Mouse (Mus musculus) hindbrain, postnatal 0 days (tissue): ENCODE measurements around the gene Dmwd. TPM values are rescaled to one million over a fixed set of nuclear protein-coding genes. Genes with fewer than 3 reads are reported as not detected.

Experiments used
- ATAC-seq: fragments of 200-750 bp; cut with Nextera tagmentation; 2 replicates; pipeline ENCODE4 v1.8.0; 2017; ENCODE audit warnings: mild to moderate bottlenecking, moderate TSS enrichment, moderate library complexity
- DNase-seq: peaks from one replicate; pipeline ENCODE4 v3.0.0-alpha.2; 2015; ENCODE audit warnings: low spot score
- H3K27ac ChIP-seq: fragments of 300-500 bp; sonication (generic); 2 replicates; pipeline ENCODE4 v1.5.1; 2014; ENCODE audit warnings: mild to moderate bottlenecking
- H3K27me3 ChIP-seq: fragments of 300-500 bp; sonication (generic); 2 replicates; pipeline ENCODE4 v1.6.1; 2014; ENCODE audit warnings: low read length, mixed read lengths; ENCODE audit not compliant: insufficient read depth
- H3K36me3 ChIP-seq: fragments of 300-500 bp; sonication (generic); 2 replicates; pipeline ENCODE4 v1.6.1; 2014; ENCODE audit warnings: low read length, mixed read lengths; ENCODE audit not compliant: insufficient read depth
- H3K4me1 ChIP-seq: fragments of 300-500 bp; sonication (generic); 2 replicates; pipeline ENCODE4 v1.6.1; 2014; ENCODE audit warnings: antibody characterized with exemption, low read length, mixed read lengths; ENCODE audit not compliant: insufficient read depth
- H3K4me2 ChIP-seq: fragments of 300-500 bp; sonication (generic); 2 replicates; pipeline ENCODE4 v1.6.1; 2014; ENCODE audit warnings: low read depth, mild to moderate bottlenecking, low read length, moderate library complexity, mixed read lengths
- H3K4me3 ChIP-seq: fragments of 300-500 bp; sonication (generic); 2 replicates; pipeline ENCODE4 v1.5.1; 2014; ENCODE audit warnings: low read length
- H3K9ac ChIP-seq: fragments of 300-500 bp; sonication (generic); replicated peaks from 2 replicates; pipeline ENCODE4 v1.6.1; 2014; ENCODE audit warnings: mild to moderate bottlenecking, low read length, moderate library complexity, mixed read lengths
- H3K9me3 ChIP-seq: fragments of 300-500 bp; sonication (generic); 2 replicates; pipeline ENCODE4 v1.6.1; 2016; ENCODE audit warnings: low read length, mixed read lengths
- CTCF ChIP-seq: IDR thresholded peaks from 2 replicates; pipeline ENCODE4 v1.5.1; 2016; ENCODE audit warnings: antibody characterized with exemption, control low read depth, low read depth
- WGBS: fragments of 180-500 bp; shearing (Covaris S2); extraction: QIAGEN DNeasy Blood & Tissue Kit; methylation state at CpG from one replicate; pipeline ENCODE4 v1.1.7; 2014; 5-methylcytosine and 5-hydroxymethylcytosine counted together
- polyA plus RNA-seq: library from polyadenylated mRNA; unstranded; fragments of >200 nt; fragmentation: Nextera tagmentation; extraction: Ambion mirVana; gene quantifications from 2 replicates; pipeline ENCODE4 v1.2.1, GENCODE M21; 2015
- total RNA-seq: library from RNA; depleted of rRNA; stranded (reverse); fragments of >200 nt; gene quantifications from 2 replicates; pipeline ENCODE4 v1.2.3, GENCODE M21; 2014

The Dmwd gene
- total and polyA plus RNA-seq, 2 experiments from 2014 or later: 30.9 to 151 TPM

- Histone ChIP-seq H3K9me3 (no peaks in the 10 kb centered on the region), H3K4me1 (0 out of 2 replicates have a peak, but pooled peaks cover 4% of the 10 kb centered on the region), H3K9ac (no peak overlapping the region)
Observed at GRCm38 (mm10) chr7:19093174-19093521, 17.1 kb downstream of the Dmwd start.

DNA sequence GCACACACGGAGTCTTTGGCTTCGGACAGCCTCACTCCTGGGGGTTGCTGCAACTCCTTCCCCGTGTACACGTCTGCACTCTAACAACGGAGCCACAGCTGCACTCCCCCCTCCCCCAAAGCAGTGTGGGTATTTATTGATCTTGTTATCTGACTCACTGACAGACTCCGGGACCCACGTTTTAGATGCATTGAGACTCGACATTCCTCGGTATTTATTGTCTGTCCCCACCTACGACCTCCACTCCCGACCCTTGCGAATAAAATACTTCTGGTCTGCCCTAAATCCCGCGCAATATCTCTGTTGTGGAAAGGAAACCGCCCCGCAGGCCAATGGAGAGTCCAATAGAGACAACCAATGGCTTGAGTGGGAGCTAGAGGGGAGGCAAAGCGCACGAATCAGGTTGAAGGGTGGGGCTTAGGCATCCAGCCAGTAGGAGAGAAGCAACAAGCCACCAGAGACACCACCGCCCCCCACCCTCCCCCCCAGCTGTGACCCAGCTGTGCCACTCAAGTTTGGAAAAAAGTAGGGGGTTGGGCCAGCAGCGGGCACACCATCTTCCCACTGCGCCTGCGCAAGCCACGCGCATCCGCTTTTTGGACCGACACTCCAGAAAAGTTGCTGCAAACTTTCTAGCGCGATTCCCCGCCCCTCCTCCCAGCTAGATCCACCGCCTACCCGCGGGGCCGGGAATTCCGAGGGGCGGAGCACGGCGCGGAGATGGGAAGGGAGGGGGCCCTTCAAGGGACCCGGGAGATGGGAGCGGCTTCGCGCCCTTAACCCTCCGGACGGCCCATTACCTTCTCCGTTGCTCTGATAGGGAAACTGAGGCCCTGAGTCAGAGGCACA, 17.7 kb downstream of the Dmwd start:
- Histone ChIP-seq H3K4me2 (peak overlapping the region; percentile 94), H3K9ac (peak overlapping the region; percentile 53), H3K4me1 (0 out of 2 replicates have a peak, but pooled peaks cover 4% of the 10 kb centered on the region), H3K36me3 (peaks cover 10% of the 10 kb centered on the region), H3K27me3 (peaks cover 5% of the 10 kb centered on the region; the same call in 1 of the 2 replicates), H3K27ac (peak overlapping the region; percentile 86), H3K4me3 (peak overlapping the region; percentile 49), H3K9me3 (no peaks in the 10 kb centered on the region)
- no peak; the same call in 1 of the 2 replicates for TF ChIP-seq CTCF
- WGBS: 2% methylated on average over 43 of the region's 45 CpGs
- peak; percentile 82 for ATAC-seq
- peak; percentile 93 for DNase-seq

More at GRCm38 (mm10) chr7:19093174-19093521, 17.1 kb downstream of the Dmwd start:
- H3K27ac ChIP-seq: peak overlapping the region; percentile 86; the same call in 1 of the 2 replicates
- 10% methylated on average over 13 of the region's 15 CpGs for WGBS
- H3K27me3 ChIP-seq: peaks cover 5% of the 10 kb centered on the region; the same call in 1 of the 2 replicates
- peak; percentile 84 for TF ChIP-seq CTCF
- peak overlapping the region; percentile 49 for H3K4me3 ChIP-seq
- peak; percentile 78 for DNase-seq
- ATAC-seq: peak; percentile 57
- peak overlapping the region; percentile 94 for H3K4me2 ChIP-seq
- H3K36me3 ChIP-seq: peaks cover 10% of the 10 kb centered on the region

DNA sequence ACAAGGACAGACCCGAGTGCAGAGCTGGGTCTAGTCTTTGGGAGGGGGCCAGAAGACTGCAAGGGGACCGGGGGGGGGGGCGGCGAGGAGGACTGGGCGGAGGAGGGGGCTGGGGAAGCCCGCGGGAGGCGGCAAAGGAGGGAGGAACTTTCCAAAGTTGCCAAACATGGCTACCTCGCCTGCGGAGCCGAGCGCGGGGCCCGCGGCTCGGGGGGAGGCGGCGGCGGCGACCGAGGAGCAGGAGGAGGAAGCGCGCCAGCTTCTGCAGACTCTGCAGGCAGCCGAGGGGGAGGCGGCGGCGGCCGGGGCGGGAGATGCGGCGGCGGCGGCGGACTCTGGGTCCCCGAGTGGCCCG, 18.4 kb downstream of the Dmwd start, which contains the start of gene Six5:
Gene Six5, plus strand, starts transcription at position 124 of the 355 bp plus-strand sequence.
- peak within 1 kb of the TSS; percentile 94 for H3K4me2 ChIP-seq
- peaks cover 10% of the 10 kb centered on the region for H3K36me3 ChIP-seq
- peak within 1 kb of the TSS; percentile 49 for H3K4me3 ChIP-seq
- no peaks in the 10 kb centered on the region for H3K9me3 ChIP-seq
- H3K4me1 ChIP-seq: 0 out of 2 replicates have a peak, but pooled peaks cover 4% of the 10 kb centered on the region
- peaks cover 5% of the 10 kb centered on the region; the same call in 1 of the 2 replicates for H3K27me3 ChIP-seq
- WGBS: 1% methylated on average over 20 of the region's 36 CpGs
- DNase-seq (peak; percentile 48), ATAC-seq (no peak)
- no peak for TF ChIP-seq CTCF
- H3K9ac ChIP-seq: peak within 1 kb of the TSS; percentile 53
- peak within 1 kb of the TSS; percentile 86 for H3K27ac ChIP-seq

DNA sequence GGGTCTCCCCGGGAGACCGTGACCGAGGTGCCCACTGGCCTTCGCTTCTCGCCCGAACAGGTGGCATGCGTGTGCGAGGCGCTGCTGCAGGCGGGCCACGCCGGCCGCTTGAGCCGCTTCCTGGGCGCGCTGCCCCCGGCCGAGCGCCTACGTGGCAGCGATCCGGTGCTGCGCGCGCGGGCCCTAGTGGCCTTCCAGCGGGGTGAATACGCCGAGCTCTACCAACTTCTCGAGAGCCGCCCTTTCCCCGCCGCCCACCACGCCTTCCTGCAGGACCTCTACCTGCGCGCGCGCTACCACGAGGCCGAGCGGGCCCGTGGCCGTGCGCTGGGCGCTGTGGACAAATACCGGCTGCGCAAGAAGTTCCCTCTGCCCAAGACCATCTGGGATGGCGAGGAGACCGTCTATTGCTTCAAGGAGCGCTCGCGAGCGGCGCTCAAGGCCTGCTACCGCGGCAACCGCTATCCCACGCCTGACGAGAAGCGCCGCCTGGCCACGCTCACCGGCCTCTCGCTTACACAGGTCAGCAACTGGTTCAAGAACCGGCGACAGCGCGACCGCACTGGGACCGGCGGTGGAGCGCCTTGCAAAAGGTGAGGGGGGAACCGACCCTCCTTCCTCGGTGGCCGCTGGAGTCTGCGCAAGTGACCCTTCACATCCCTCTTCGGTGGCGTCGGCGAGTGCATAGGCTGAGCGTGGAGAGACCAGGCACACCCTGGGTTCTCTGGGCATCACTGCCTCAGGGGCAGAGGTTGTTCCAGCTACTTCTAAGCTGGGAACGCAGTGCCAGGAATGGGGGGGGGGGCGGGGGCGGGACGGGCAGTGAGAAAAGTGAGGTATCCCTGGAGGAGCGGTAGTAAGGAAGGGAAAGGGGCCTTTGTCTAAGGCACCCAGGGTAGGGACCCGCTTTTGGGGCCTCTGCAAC, 19.1 kb downstream of the Dmwd start:
- H3K27ac ChIP-seq: peak overlapping the region; percentile 86
- ATAC-seq (no peak), DNase-seq (peak; percentile 43)
- peak overlapping the region; percentile 49 for H3K4me3 ChIP-seq
- under 1% methylated on average over 85 of the region's 87 CpGs for WGBS
- H3K9ac ChIP-seq: peak overlapping the region; percentile 53
- H3K4me1 ChIP-seq: 0 out of 2 replicates have a peak, but pooled peaks cover 4% of the 10 kb centered on the region
- peaks cover 10% of the 10 kb centered on the region for H3K36me3 ChIP-seq
- H3K27me3 ChIP-seq: peaks cover 5% of the 10 kb centered on the region; the same call in 1 of the 2 replicates
- peak overlapping the region; percentile 94 for H3K4me2 ChIP-seq
- no peak for TF ChIP-seq CTCF
- no peaks in the 10 kb centered on the region for H3K9me3 ChIP-seq

- Histone ChIP-seq H3K27me3 (peaks cover 5% of the 10 kb centered on the region; the same call in 1 of the 2 replicates), H3K4me2 (peak overlapping the region; percentile 94), H3K9me3 (no peaks in the 10 kb centered on the region), H3K36me3 (peaks cover 6% of the 10 kb centered on the region), H3K9ac (peak overlapping the region; percentile 7), H3K4me1 (0 out of 2 replicates have a peak, but pooled peaks cover 4% of the 10 kb centered on the region), H3K27ac (no peak overlapping the region), H3K4me3 (peak overlapping the region; percentile 49)
- under 1% methylated on average over 19 of the region's 19 CpGs for WGBS
- no peak for TF ChIP-seq CTCF
- DNase-seq: peak; percentile 37
- ATAC-seq: no peak
Observed at GRCm38 (mm10) chr7:19095751-19096110, 19.7 kb downstream of the Dmwd start.

- peaks cover 3% of the 10 kb centered on the region; the same call in 1 of the 2 replicates for H3K36me3 ChIP-seq
- WGBS: 54% methylated on average over 5 of the region's 5 CpGs
- H3K27ac ChIP-seq: no peak overlapping the region
- peak overlapping the region; percentile 7; the same call in 1 of the 2 replicates for H3K9ac ChIP-seq
- H3K27me3 ChIP-seq: peaks cover 5% of the 10 kb centered on the region; the same call in 1 of the 2 replicates
- no peak for DNase-seq
- H3K4me2 ChIP-seq: peak overlapping the region; percentile 94
- TF ChIP-seq CTCF: no peak
- H3K9me3 ChIP-seq: no peaks in the 10 kb centered on the region
- ATAC-seq: no peak
- H3K4me1 ChIP-seq: 0 out of 2 replicates have a peak, but pooled peaks cover 4% of the 10 kb centered on the region
- peak overlapping the region; percentile 49 for H3K4me3 ChIP-seq
Observed at GRCm38 (mm10) chr7:19096421-19096976, 20.5 kb downstream of the Dmwd start.
